Mouse (Mus musculus) E14TG2a.4 (cell line): ENCODE data around the gene Vrtn.
A peak's percentile ranks its signal among the peaks of the same experiment; 100 is the strongest.

Experiments used
- CTCF ChIP-seq: conservative IDR thresholded peaks from 2 replicates; pipeline ENCODE4 v1.5.1; 2014; ENCODE audit warnings: low read length
- NANOG ChIP-seq: IDR thresholded peaks from 2 replicates; pipeline ENCODE4 v1.6.1; 2014; ENCODE audit warnings: borderline replicate concordance, low read length, mixed read lengths
- POU5F1 ChIP-seq: IDR thresholded peaks from 2 replicates; pipeline ENCODE4 v1.6.1; 2014; ENCODE audit warnings: low read length, borderline replicate concordance

DNA sequence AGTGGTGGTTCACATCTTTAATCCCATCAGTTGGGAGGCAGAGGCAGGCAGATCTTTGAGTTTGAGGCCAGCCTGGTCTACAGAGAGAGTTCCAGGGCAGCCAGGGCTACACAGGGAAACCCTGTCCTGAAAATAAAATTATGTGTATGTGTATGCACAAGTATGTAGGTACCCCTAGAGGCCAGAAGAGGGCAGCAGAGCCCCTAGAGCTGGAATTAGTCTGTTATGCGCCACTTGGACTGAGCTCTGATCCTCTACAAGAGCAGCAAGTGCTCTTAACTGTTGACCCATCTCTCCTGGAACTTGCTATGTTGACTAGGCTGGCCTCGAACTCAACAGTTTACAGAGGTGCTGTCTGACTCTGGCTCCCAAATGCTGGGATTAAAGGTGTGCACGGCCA is 29.7 kb downstream of the Vrtn start:
- peak; percentile 63 for TF ChIP-seq CTCF
- TF ChIP-seq POU5F1 = no peak
- no peak for TF ChIP-seq NANOG
